Mouse (Mus musculus): ENCODE measurements around the gene H6pd. TPM values are rescaled to one million over a fixed set of nuclear protein-coding genes. Genes with fewer than 3 reads are reported as not detected.
"Not testable (repeated sequence)": the region's sequence is repeated elsewhere in the genome, so short reads cannot be mapped to it uniquely, and the experiment has no call there.

Gene H6pd
- polyA plus RNA-seq (2016; fragmentation: Nextera tagmentation; extraction: Ambion mirVana) = 5.4 and 5.8 TPM in 2 replicates

DNA sequence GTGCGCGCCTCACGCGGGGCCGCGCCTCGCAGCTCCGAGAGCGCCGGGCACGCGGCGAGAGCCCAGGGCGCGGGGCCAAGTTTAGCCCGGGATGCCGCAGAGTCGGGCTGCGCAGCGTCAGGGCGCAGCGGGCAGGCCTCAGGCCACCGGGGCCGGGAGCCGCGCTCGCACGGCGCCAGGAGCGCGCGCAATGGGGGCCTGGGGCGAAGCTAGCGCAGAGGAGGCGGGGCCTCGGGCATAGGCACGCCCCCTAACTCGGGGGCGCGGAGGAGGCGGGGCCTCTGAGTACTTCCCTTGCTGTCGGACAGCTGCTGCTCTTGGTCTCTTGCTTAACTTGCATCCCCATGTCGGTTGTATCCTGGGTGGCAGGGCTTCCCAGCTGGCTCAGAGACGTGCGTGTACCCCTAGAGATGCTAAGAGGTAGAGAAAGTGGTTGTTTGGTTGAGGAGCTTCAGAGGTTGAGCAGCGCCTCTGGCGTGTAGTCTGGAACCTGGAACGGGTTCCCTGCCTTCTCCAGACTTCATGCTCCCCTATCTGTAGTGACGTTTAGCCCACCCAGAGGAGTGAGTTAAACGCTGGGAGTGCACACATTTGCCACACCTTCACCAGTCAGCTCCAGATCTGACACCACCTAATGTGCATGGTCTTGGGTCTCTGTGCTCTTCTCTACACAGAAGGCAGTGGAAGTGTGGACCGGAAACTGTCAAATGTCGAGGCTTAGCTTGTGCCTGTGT, at the start of gene H6pd:
Gene H6pd (minus strand): TSS at position 171 of the 734 bp plus-strand sequence.
- Histone ChIP-seq H3K9ac (peak within 1 kb of the TSS; percentile 87), H3K9me3 (replicated peaks) (no peaks in the 10 kb centered on the region), H3K4me1 (peaks cover 8% of the 10 kb centered on the region; the same call in 1 of the 2 replicates), H3K27me3 (no peaks in the 10 kb centered on the region), H3K4me3 (peak within 1 kb of the TSS; percentile 73), H3K4me2 (replicated peaks) (peak within 1 kb of the TSS; percentile 76), H3K36me3 (no peaks in the 10 kb centered on the region), H3K27ac (peak within 1 kb of the TSS; percentile 92)
- peak; percentile 92 for ATAC-seq (ENCODE audit: low FRiP score)
- WGBS = 7% methylated on average over 52 of the region's 52 CpGs

DNA sequence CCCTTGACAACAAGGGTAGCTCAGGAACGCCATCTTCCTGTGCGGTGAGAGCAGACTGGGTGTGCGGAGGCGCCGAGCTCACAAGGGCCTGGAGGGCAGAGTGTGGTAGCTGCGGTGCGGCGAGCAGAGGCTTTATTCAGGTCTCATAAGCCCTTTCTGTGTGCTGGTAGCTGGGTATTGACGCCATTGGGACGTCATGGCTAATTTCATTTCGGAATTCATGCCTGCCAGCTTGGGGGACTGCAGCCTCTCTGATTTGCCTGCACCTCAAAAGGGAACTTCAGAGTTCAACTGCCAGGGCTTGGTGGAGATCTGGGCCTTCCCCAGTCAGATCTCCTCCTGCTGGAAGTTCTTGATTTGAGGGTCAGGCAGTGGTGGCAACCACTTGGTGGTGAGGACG, 48.9 kb upstream of the H6pd start:
- Histone ChIP-seq H3K4me3 (no peak overlapping the region), H3K27me3 (peaks cover 3% of the 10 kb centered on the region; the same call in 1 of the 2 replicates), H3K4me2 (replicated peaks) (no peak overlapping the region), H3K9ac (no peak overlapping the region), H3K4me1 (peaks cover 4% of the 10 kb centered on the region), H3K27ac (no peak overlapping the region), H3K36me3 (no peaks in the 10 kb centered on the region), H3K9me3 (replicated peaks) (no peaks in the 10 kb centered on the region)
- no peak for ATAC-seq (ENCODE audit: low FRiP score)
- 86% methylated on average over 12 of the region's 12 CpGs for WGBS

DNA sequence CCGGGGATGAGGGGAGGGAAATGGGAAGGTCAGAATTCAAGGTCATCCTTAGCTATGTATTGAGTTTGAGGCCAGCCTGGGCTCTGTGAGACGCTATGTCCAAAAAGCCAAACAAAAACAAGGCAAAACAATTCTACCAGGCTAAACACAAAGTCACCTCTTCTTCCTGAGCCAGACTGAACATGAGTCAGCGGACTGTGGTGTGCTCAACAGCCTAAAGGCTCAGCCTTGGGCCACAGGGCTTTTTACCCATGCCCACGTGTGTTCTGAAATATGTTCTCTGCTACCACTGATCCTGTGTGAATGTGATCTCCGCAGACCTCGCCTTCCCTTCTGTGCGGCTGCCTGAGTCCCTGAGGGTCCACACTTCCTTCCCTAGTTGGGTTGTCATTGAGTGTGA, 47.3 kb upstream of the H6pd start:
- Histone ChIP-seq H3K9ac (no peak overlapping the region), H3K4me2 (replicated peaks) (no peak overlapping the region), H3K4me1 (peaks cover 4% of the 10 kb centered on the region), H3K9me3 (replicated peaks) (no peaks in the 10 kb centered on the region), H3K36me3 (no peaks in the 10 kb centered on the region), H3K27ac (no peak overlapping the region), H3K4me3 (no peak overlapping the region), H3K27me3 (peaks cover 10% of the 10 kb centered on the region)
- WGBS = 84% methylated on average over 7 of the region's 7 CpGs
- no peak for ATAC-seq (ENCODE audit: low FRiP score)

DNA sequence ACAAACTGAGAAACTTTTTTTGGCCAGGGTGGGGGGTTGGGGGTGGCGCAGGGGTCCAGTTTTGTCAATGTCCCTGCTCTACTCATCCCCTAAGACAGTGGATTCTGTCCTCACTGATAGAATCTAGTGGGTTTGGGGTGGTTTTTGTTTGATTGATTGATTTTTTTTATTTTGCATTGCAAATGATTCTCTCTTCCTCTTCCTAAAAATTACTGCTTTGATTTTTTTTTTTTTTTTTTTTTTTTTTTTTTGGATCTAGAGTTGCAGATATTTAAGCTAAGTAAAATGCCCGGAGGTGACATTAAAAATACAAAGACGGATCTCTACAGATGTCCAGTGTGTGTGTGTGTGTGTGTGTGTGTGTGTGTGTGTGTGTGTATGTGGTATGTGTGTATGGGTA, 43.6 kb upstream of the H6pd start:
- Histone ChIP-seq H3K4me2 (replicated peaks) (no peak overlapping the region), H3K27me3 (peaks cover 48% of the 10 kb centered on the region), H3K27ac (no peak overlapping the region), H3K36me3 (no peaks in the 10 kb centered on the region), H3K4me1 (peaks cover 18% of the 10 kb centered on the region), H3K9me3 (replicated peaks) (no peaks in the 10 kb centered on the region), H3K9ac (no peak overlapping the region), H3K4me3 (no peak overlapping the region)
- ATAC-seq (ENCODE audit: low FRiP score) = no peak
- 98% methylated on average over 3 of the region's 3 CpGs for WGBS

DNA sequence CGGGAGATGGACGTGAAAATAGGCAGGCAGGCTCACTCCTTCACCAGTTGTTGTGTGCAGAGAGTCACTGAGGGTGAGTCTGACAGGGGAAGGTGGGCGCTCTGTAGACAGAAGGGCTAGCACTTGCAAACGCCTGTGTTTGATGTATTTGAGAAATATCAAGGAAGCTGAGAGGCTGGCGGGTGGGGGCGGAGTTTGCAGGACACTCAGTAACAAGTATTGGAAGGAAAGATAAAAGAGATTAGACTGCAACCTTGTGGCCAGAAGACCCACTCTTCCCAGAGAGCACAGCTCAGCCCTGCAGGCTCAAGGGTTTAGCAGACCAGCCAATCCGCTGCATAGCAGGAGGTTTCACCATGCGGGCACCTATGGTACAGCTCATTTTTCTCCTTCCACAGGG, 42.7 kb upstream of the H6pd start:
- Histone ChIP-seq H3K9ac (no peak overlapping the region), H3K27ac (no peak overlapping the region), H3K4me3 (no peak overlapping the region), H3K4me2 (replicated peaks) (no peak overlapping the region), H3K4me1 (peaks cover 19% of the 10 kb centered on the region), H3K27me3 (peaks cover 56% of the 10 kb centered on the region), H3K36me3 (no peaks in the 10 kb centered on the region), H3K9me3 (replicated peaks) (no peaks in the 10 kb centered on the region)
- WGBS = 75% methylated on average over 8 of the region's 8 CpGs
- ATAC-seq (ENCODE audit: low FRiP score) = no peak

DNA sequence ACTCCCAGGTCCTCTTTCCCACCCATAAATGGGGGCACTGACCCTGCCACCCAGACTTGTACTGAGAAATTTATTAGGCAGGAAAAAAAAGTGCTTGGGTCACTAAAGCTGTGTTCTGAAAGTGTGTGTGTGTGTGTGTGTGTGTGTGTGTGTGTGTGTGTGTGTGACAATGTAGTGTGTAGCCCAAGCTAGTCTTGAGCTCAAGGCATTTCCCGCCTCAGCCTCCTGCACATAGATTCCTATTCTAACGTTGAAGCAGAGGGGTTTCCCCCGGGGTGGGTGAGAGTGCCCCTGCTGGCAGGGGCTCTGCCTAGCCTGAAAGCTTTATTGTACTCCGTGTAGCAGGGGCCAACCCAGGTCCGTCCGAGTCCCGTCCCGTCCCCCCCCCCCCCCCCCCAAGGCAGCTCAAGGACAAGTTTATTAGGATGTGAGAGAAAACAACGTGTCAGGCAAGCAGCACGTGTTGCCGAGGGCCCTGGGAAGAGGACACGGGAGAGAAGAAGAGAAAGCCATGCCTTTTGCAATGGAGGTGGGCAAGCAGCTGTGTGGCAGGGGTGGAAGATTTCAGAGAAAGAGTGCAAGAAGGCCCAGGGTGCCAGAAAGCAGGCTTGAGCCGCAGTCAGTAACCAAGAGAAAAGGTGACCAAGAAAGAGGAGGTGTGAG, 40.9 kb upstream of the H6pd start:
- WGBS = 20% methylated on average over 13 of the region's 13 CpGs
- H3K27ac ChIP-seq = no peak overlapping the region
- no peak overlapping the region for H3K9ac ChIP-seq
- no peaks in the 10 kb centered on the region for H3K9me3 ChIP-seq (replicated peaks)
- H3K36me3 ChIP-seq = no peaks in the 10 kb centered on the region
- H3K4me3 ChIP-seq = no peak overlapping the region
- no peak for ATAC-seq (ENCODE audit: low FRiP score)
- 0 out of 2 replicates have a peak overlapping the region, but pooled peaks have one; percentile 73 for H3K4me2 ChIP-seq (replicated peaks)
- peaks cover 72% of the 10 kb centered on the region for H3K27me3 ChIP-seq
- H3K4me1 ChIP-seq = peaks cover 19% of the 10 kb centered on the region

DNA sequence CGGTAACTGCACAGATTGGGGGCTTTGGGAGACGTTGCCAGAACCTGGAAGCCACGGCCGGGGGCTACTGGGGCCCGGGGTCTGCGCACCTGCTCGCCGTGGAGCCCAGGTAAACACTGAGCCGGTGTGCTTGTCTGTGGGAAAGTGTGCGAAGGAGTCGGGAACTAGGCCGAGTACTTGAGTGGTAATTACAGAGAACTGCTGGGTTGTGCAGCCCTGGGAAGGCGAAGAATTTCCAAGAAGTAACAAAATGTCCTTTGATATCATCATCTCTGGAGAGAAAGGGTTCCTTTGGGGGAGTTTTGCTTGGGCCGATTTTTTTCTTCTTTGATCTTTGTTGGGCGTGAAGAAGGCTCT, 40.3 kb upstream of the H6pd start:
- Histone ChIP-seq H3K27me3 (peaks cover 72% of the 10 kb centered on the region), H3K9me3 (replicated peaks) (no peaks in the 10 kb centered on the region), H3K27ac (no peak overlapping the region), H3K4me1 (peaks cover 19% of the 10 kb centered on the region), H3K4me2 (replicated peaks) (peak overlapping the region; percentile 73), H3K9ac (peak overlapping the region; percentile 55), H3K4me3 (peak overlapping the region; percentile 45), H3K36me3 (no peaks in the 10 kb centered on the region)
- no peak for ATAC-seq (ENCODE audit: low FRiP score)
- WGBS = 17% methylated on average over 15 of the region's 15 CpGs

DNA sequence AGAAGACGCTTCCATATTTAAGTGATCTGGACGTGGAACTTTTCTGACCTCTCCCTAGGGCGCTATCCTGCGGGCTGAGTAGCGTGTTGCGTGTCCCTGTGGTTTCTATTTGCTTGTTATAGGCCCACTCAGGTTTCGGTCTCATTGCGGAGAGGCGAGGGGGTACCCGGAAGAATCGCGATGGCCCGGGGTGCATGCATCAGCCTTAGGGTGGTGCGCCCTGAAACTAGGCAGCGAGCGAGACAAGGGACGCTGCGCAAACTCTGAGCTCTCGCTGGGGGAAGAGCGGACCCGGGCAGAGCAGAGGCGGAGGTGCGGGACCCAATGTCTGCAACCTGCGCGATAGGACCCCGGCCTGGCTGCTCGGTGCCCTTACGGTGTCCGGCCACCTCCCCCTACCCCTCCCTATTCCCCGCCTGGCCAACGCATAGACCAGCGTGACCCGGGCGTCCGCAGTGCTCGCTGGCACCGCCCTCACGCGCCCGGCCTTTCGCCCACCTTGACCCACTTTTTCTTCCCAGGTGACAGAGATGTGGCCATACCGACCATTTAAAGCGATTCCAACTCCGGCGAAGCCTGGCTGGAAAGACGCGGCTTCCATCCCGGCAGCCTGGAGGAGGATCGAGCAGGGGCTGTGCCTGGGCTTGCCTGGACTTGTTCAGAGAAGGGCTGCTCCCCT, 39.8 kb upstream of the H6pd start:
- peaks cover 19% of the 10 kb centered on the region for H3K4me1 ChIP-seq
- H3K9me3 ChIP-seq (replicated peaks) = no peaks in the 10 kb centered on the region
- H3K4me3 ChIP-seq = peak overlapping the region; percentile 45
- peak; percentile 63; the same call in 1 of the 2 replicates for ATAC-seq (ENCODE audit: low FRiP score)
- peaks cover 72% of the 10 kb centered on the region for H3K27me3 ChIP-seq
- peak overlapping the region; percentile 55 for H3K9ac ChIP-seq
- no peak overlapping the region for H3K27ac ChIP-seq
- peak overlapping the region; percentile 73 for H3K4me2 ChIP-seq (replicated peaks)
- no peaks in the 10 kb centered on the region for H3K36me3 ChIP-seq
- WGBS = 1% methylated on average over 49 of the region's 49 CpGs

DNA sequence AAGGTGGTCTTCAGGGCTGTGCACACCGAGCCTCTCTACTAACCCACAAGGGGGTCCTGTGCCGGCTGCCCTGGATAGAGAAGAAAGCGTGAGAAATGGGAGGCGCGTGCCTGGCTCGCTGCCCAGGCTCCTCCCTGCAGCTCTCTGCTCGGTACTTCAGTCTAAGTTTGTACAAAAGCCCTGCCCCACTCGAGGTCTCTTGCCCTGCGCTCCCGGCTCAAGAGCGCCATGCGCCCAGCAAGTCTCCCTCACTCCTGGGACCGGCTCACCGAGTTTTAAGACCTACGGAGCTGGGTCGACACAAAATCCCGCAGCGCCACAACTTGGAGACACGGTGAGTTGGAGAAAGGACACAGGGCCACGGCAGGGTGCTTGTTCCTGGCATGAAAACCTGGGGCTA, 39.2 kb upstream of the H6pd start:
- Histone ChIP-seq H3K9ac (peak overlapping the region; percentile 27; the same call in 1 of the 2 replicates), H3K4me2 (replicated peaks) (peak overlapping the region; percentile 73), H3K27ac (no peak overlapping the region), H3K9me3 (replicated peaks) (no peaks in the 10 kb centered on the region), H3K4me1 (peaks cover 19% of the 10 kb centered on the region), H3K4me3 (peak overlapping the region; percentile 45), H3K36me3 (no peaks in the 10 kb centered on the region), H3K27me3 (peaks cover 72% of the 10 kb centered on the region)
- under 1% methylated on average over 20 of the region's 20 CpGs for WGBS
- ATAC-seq (ENCODE audit: low FRiP score) = peak; percentile 77

DNA sequence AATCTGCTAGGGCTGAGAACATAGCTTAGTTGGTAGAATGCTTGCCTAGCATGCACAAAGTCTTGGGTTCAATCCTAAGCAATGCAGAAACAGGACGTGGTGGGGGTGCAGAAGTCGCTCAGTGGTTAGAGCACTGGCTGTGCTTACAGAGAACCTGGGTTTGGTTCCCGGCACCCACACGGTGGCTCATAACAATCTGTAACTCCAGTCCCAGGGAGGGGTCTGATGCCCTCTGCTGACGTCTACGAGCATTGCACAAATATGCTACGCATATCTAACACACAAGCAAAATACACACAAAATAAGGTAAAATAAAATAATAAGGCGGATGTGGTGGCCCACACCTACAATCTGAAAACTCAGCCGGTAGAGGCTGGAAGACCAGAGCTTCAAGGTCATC, 34.8 kb upstream of the H6pd start:
- WGBS = 94% methylated on average over 9 of the region's 9 CpGs
- Histone ChIP-seq H3K9ac (no peak overlapping the region), H3K9me3 (replicated peaks) (no peaks in the 10 kb centered on the region), H3K4me3 (no peak overlapping the region), H3K27ac (no peak overlapping the region), H3K4me1 (peaks cover 13% of the 10 kb centered on the region), H3K36me3 (no peaks in the 10 kb centered on the region), H3K4me2 (replicated peaks) (no peak overlapping the region), H3K27me3 (peaks cover 35% of the 10 kb centered on the region)
- ATAC-seq (ENCODE audit: low FRiP score) = no peak

DNA sequence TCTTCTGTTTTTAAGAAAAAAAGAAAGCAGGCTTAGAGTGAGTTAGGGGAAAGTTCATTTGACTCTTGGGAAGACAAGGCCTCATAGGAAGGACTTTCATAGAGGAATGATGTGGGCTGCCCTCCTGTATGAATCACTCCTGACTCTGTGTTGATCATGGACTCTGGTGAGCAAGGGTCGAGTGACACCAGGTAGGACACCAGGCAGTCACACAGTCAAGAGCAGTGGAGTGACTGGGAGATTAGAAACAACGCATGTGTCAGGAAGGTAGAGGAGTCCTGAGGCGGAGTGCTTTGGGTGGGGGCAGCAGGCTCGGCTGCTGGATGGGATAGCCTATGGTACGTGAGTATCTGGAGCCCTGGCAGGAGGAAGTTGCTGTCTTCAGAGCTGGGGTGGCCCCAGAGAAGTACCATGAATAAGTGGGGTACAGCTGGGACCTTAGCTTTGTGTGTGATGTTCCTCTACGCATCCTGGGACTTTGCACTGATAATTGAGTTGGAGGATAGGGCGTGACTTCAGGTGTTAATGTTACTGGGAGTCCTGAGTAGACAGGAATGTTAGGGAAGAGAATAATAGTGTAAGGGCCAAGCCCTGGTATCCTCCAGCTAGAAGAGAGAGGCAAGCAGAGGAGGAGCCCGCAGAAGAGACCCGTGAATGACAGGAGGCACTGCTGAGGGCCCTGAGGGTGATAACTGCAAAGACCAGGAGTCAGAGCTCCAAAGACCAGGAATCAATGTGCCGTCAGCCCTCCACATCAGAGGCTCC, 32.7 kb upstream of the H6pd start:
- H3K9me3 ChIP-seq (replicated peaks) = no peaks in the 10 kb centered on the region
- no peak overlapping the region for H3K4me2 ChIP-seq (replicated peaks)
- no peak overlapping the region for H3K9ac ChIP-seq
- no peaks in the 10 kb centered on the region for H3K4me1 ChIP-seq
- H3K36me3 ChIP-seq = no peaks in the 10 kb centered on the region
- WGBS = 82% methylated on average over 10 of the region's 10 CpGs
- no peak for ATAC-seq (ENCODE audit: low FRiP score)
- H3K27me3 ChIP-seq = peaks cover 21% of the 10 kb centered on the region
- H3K4me3 ChIP-seq = no peak overlapping the region
- H3K27ac ChIP-seq = no peak overlapping the region

DNA sequence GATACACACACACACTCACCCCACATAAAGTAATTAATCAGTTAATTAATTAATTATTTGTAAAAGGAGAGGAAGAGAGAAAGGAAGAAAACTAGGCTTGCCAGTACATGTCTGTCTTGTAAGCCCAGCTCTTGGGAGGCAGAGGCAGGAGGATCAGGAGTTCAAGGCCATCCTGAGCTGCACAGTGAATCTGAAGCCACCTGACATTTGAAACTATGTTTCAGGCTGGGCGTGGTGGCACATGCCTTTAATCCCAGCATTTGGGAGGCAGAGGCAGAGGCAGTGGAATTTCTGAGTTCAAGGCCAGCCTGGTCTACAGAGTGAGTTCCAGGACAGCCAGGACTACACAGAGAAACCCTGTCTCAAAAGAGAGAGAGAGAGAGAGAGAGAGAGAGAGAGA, 32.0 kb upstream of the H6pd start:
- not testable (repeated sequence) for H3K36me3 ChIP-seq; H3K9me3 ChIP-seq (replicated peaks); H3K4me3 ChIP-seq; H3K9ac ChIP-seq; H3K4me1 ChIP-seq; H3K4me2 ChIP-seq (replicated peaks); H3K27ac ChIP-seq; ATAC-seq (ENCODE audit: low FRiP score)
- H3K27me3 ChIP-seq = peaks cover 19% of the 10 kb centered on the region
- 70% methylated on average over 1 of the region's 1 CpGs for WGBS
